Mouse (Mus musculus): ENCODE results near the gene Tmem25.
A peak's percentile ranks its signal among the peaks of the same experiment; 100 is the strongest.

Tmem25 gene

DNA sequence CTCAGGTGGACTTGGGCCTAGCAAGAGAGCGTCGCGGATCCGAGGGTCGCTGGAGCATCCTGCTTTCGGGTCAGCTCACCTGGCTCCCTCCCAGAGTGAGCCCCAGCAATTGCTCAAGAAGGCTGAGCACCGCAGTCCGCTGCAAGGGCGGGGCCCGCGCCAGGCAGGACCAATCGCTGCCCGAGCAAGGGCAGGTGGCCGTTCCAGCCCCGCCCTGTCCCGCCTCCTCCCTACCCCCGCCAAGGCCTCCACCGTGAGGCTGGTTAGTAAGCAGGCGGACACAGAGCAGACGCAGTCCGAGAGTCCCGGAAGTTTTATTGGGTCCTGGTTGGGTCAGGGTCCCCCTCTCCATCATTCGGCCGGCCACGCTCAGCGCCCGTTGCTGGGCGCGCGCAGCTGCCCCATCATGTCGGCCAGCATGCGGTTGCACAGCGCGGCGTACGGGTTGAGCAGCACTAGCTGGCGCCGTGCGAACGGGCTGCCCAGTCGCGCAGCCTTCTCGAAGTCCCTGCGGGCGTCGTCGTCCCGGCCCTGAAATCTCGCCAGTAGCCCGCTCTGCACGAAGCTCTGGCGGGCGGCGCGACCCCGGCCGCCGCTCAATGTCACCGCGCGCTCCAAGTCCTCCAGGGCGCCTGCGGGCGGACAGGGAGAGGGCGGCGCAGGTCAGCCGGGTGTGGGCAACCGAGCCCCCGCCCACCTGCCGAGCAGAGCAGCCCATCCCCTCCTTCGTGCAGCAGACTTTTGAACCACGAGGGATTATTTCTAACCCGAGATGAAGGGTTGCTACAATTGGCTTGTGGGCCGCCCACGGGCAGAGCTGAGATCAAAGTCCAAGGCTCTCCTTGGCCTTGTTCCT, at the start of gene Tmem25:
TSS of gene Tmem25 (minus strand) at position 206 of the 856 bp plus-strand sequence.
- DNase-seq = peak; percentile 94

DNA sequence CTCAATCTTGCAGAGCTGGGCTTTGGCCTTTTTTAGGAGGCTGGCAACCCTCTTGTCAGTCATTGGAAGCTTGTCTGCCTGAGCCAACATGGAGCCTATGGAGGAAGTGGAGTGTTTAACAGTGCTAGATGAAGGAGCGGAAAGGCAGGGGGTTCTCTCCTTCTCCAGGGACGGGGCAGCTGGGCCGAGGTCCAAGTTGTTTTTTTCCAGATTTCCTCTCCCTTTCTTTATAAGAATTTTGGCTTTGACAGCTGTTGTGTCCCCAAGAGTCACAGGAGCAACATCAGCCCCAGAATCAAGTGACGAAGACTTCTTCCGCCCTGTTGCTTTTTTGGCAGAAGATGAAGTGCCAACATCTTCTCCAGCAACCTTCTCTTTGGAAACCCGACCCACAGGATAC, 48.3 kb upstream of the Tmem25 start:
- peak; percentile 28 for DNase-seq

DNA sequence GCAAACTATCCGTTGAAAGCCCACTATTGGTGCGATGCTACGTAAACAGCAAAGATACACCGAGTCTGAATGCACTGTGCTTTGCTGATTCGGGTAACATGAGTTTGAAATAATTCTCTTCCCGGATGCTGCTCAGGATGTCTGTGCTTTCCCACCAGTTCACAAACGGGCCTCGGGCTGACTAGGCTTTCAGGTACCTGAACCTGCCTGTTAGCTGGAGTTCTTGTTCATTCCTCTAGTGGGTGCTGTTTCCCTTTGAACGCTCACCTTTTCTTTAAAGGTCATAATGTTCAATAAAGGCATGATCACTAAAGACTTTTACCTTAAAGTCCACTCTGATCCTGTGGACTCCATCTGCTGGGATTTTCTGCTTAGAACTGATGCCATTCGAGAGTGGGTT, 42.1 kb upstream of the Tmem25 start:
- peak; percentile 45 for DNase-seq

DNA sequence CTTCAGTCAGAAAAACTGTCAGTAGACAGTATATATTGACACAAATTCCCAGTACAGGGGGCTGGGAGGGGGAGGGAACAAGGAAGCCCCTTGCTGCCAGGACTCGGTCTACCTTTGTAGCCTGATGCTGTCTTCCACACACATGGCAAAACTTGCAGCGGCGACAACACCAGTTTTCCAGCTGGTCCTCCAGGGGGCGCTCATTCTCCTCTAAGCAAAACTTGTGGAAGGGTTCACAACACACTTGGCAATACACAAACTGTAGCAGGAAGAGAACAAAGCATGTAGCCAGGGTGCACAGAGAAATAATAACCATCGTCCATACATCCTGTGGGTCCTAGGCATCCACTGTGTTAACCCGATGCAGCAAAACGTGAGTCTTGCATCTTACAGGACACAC, 37.3 kb upstream of the Tmem25 start:
- DNase-seq = peak; percentile 74

DNA sequence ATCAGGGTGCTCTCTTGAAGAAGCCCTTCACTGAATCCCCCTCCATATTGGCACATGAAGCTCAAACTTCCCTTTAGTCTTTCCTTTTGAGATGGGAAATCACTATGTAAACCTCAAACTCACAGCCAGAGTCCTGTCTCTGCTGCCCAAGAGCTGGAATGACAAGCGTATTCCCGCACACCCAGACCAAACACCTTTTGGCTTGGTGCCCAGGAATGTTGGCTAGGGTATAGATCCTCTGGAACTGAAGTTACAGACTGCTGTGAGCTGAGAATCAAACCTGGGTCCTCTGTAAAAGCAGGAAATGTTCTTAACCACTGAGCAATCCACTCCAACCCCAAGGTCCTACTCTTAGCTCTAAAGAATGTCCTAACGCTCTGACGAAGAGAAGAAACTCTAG, 33.2 kb upstream of the Tmem25 start:
- DNase-seq = peak; percentile 60

DNA sequence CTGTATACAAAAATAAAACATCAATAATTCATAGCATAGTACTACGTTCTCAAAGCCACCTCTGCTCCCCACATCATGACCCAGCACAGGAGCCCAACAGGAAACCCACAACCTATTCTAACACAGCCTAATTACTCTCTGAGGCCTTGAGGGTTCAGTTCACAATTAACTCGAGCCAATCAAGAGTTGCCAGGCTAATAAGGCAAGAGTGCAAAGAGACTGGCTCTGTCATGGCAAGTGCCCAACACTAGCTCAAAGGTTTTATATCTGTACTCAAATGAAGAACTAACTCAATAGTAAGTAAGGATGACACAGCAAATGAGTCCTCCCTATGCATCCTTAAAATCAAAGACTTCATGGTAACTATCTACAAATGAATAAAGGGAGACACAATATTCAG, 31.4 kb upstream of the Tmem25 start:
- DNase-seq = no peak

DNA sequence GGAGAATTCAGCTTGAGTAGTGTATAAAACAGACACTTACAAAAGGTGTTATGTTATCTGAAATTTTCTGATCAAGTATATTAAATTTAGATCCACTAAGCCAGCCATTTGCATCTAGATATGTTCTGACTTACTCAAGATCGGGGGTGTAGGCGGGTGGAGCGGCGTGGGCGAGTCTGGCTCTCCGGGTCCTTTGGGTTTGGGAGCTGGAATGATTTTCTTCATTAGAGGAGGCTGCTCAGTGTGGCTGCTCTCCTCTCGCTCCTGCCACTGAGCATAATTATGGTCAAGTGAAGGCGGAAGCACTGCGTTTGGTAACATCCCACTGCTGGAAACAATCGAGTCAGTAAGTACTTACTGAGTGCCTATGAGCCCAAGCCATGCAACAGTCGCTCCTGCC, 29.8 kb upstream of the Tmem25 start:
- DNase-seq = no peak

DNA sequence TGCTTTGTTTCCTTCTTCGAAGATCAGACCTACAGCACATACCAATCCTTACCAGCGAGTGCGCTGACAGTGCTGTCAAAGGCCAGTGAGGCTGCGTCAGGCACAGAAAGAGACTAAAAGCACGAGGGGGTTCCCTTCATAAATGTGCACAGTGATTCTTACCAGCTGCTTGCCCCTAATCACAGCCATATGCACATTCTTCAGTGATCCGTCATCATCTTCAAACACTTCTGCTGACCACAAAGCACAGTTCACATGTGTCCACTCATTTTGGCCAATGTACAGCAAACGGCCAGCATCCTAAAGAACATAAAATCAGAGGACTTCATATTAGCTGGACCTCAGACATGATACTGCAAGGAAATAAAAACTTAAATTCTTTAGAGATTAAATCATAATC, 27.6 kb upstream of the Tmem25 start:
- DNase-seq = no peak

DNA sequence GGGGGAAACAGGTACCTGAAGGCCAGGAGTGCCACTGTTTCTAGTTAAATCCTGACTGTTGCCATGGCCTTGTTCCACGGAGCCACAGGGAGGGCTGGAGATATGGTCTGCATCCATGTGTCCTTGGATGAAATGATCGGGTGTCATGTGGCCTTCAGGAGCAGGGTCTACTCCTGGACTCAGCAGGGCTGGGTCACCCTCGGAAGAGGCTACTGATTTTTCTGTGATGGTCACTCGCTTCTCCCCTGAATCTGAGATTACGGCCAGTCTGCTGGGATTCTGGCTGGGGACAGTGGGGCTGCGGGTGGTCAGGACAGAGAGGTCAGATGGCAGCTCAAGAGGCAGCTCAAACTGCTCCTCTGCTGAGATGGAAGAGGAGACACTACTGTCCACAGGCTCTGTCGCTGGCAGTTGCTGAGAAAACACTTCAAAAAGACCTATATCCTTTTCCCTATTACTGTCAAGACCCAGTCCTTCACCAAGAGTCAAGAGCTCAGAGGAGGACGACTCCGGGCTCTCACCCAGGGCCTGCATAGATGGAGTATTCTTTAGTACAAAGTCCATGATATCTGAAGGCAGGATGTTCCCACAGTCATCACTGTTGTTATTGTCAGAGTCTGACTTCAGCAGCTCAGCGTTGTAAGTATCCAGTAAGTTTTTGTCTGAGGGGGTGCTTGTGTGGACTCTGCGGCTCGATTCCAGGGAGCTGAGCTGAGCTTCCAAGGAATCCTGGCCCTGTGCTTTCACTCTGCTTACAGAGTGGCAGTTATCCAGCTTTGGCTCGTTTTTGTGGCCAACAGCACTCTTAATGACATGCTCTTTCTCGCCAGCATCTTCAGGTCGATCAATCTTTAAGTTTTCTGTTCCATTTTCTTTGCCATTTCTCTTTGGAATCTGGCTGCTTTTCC, 21.1 kb upstream of the Tmem25 start:
- no peak for DNase-seq

DNA sequence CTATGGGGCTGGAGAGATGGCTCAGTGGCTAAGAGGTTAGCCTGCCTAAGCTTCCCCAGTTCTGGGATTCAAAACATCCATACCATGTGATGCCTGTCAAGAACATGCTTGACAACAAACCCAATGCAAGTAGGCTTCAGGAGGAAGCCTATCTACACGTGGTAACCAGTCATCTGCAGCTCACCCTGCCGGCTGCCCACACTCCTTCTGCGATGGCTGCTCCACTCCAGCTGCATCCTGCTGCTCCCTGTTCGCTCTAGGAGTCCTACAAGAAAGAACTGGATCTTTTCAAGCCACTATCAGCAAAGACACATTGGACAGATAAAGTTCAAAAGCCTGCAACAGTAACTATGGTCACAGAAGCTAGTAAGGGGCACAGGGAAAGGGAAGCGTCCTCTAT, 18.4 kb upstream of the Tmem25 start:
- no peak for DNase-seq

DNA sequence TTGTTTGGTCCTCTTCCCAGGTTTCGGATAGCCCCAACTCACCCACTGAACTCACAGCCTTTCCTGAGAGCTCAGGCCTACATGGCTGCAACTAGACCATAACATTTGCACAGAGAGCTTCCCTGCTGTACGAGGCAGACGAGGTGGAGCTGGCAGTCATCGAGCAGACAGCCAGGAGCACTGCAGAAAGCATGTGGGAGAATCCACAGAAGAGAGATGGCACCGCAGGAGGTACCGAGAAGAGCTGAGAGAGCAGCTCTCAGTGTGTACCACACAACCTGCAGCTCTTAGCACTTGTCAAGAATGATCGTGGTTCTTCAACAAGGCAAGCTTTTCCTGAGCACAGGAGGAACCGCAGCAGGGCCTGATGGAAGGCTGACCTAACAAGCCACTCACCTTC, 15.1 kb upstream of the Tmem25 start:
- no peak for DNase-seq

DNA sequence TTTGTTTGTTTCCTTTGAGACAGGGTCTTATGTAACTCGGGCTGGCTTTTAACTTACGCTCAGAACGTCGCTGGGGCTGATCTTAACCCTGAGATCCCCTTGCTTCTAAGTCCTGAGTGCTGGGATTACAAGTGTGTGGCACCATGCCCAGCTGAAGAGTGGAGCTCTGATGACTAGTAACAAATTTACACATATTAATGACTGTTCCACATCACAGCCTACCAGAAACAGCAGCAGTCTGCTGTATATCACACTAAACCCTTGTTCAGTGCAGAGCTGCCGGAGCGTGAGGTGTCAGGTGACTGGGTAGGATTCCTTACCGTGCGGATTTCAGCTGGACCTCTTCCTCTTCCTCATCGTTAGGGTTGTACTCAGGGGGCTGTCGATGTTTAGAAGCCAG, 11.2 kb upstream of the Tmem25 start:
- DNase-seq = peak; percentile 67

DNA sequence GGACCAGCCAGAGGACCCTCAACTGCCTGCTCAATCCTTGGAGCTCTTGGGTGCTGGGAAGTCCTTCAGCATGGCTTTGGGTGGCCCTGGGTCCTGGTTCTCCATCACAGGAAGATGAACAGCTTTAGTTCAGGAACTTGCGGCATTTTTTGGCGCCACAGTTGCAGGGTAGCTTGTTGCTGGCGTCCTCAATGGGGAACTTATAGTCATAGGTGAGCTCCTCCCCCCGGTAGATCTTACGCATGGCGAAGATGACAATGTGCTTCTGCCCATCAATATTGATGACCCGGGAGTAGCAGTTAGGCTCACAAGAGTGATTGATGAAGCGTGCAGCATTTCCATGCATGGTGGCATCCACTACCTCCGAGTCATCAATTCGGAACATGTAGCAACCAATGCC, 8.7 kb upstream of the Tmem25 start:
- no peak for DNase-seq

DNA sequence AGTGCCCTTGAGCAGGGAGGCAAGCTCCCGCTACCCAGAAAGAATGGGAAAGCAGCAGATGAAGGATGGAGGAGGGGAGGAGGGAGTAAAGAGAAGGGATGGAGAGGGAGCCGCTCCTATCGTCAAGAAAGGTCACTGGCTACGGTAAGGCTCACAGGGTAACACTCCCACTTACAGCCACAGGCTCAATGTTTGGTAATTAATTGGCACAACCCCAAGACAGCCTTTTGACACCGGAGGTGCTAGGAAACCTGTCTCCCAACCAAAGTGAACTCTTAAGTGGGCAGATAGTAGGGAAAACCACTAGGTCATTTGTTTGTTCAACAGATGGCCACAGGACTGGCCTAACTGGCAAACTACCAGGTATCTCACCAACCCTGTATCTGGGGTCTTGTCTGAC, 8.0 kb upstream of the Tmem25 start:
- no peak for DNase-seq

DNA sequence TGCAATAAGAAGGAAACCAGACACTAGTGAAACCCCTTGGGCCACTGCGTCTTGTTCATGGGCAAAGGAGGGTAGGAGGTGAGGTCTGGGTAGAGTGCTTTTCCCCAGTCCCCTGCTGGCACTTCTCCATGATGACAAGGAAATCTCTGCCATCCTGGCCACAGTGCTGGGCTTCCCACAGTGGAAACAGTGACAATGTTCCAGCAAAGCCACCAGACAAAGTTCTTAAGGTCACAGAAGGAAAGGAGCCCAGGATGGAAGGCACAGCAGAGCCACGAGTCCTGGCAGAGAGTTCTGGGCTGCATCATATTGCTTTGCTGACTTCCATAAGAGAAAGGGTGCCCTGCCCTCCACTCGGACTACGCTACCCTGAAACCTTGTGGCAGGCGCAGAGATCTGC, 6.4 kb upstream of the Tmem25 start:
- DNase-seq = no peak

DNA sequence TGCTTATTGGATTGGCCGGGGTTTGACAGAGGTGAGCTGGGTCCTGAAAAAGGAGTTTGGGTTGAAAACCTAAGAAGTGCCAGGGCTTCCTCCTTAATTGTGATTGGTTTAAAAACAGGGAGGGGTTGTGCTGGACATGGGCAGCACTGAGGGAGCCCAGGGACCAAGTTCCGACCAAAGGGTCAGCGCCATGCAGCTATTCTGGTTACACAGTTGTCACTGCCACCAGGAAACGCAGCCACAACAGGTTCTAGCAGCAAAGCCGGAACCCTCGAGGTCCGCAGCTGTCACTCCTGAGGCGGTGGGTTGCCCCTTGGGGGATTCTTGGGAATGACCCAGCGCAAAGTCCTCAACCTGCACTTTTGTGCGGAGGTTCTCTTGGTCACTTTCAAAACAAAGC, 5.6 kb upstream of the Tmem25 start:
- DNase-seq = peak; percentile 33

DNA sequence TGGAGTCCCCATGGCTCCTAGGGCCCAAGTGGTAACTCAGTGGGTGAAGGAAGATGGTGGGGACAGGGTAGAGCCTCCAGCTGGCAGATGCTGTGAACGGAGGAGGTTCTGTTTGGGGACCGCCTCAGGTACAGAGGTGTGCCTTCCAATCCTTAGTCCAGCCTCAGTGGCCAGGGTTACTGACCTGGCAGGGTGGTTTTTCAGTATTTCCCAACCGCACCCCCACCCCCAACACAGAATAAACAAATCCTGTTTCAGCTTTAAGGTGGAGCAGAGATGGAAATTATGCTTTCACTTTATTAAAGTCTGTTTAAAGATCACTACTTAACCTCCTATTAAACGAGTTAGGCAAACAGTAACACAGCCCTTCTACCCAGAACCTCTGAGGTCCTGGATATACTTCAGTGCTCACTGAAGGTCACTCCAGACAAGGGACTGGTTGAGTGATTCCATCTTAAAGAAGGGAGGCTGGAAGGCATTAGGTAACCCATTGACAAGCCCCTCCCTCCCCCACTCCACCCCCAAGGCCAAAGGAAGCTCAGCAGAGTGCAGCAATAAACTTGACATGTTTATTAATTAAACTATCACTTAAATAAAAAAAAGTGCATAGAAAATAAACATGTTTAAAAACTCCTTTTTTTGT, 3.8 kb upstream of the Tmem25 start, which contains the start of gene Ttc36:
TSS of gene Ttc36 (minus strand) at position 265 of the 643 bp plus-strand sequence.
- DNase-seq = peak; percentile 83

DNA sequence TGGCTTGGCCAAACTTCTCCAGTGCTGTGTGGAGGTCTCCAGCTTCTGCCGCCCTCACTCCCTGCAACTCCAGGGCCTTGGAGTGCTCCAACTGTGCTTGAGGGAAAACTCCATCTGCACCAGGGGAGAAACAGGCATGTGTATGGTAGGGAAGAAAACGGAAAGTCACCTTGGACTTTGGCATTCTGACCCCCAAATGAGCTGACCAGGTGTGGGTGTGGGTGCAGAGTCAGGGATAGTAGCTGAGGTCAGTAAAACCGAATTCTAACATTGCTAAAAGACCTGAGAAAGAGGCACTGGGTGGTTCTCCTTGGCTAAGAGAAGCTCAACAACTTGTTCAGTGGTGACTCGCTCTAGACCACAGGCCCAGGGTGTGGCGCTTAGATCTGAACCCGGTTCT, 2.6 kb upstream of the Tmem25 start:
- no peak for DNase-seq

DNA sequence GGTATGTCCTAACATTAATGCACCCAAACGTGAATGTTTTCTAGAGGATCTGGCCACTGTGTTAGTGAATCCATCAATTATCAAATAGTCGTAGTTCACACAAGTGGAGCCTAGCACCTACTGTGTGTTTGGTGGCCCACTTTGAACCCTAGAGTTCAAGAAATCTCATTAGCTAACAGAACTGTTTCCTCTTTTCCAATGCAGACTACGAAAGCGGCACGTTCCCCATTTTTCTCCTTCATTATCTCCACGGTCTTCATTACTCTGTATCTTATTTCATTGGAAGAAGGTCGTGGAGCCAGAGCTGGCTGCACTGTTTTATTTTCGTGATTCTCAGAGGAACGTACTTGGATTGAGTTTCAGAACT, 834 bp upstream of the Tmem25 start:
- no peak for DNase-seq

DNA sequence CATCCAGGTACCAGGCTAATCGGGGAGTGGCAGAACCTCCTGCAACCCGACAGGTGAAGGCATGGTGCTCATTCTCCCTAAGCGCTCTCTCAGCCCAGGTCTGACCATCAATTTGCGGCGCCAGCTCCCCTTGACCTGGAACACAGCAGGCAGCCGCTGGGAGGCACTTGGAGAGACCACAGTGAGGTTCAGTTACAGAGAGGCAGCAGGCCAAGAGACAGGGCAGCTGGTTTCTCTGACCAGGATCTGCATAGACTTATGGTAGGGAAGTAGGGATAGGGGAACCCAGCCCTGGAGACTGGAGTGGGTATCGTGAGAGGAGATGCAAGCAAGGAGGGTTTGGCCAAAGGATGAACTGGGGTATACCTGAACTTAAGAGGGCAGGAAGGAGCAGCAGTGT, 809 bp downstream of the Tmem25 start:
- no peak for DNase-seq

DNA sequence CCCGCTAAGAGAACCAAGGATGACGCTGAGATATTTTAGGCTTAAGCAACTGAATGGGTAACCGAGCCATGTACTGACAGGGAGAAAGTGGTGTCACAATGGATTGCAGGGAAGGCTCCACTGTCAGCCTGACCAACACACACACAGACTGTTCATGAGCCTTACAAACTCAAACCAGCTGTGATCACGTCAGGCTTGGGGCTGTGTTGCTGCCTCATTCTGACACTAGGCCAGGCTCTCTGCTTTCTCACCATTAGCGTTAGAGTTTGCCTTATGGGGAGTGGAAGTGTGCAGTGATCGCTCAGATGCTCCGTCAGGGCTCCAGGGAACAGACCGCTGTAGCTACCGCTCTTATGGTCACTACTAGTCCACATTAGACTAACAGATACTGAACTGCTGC, 6.3 kb downstream of the Tmem25 start:
- no peak for DNase-seq

DNA sequence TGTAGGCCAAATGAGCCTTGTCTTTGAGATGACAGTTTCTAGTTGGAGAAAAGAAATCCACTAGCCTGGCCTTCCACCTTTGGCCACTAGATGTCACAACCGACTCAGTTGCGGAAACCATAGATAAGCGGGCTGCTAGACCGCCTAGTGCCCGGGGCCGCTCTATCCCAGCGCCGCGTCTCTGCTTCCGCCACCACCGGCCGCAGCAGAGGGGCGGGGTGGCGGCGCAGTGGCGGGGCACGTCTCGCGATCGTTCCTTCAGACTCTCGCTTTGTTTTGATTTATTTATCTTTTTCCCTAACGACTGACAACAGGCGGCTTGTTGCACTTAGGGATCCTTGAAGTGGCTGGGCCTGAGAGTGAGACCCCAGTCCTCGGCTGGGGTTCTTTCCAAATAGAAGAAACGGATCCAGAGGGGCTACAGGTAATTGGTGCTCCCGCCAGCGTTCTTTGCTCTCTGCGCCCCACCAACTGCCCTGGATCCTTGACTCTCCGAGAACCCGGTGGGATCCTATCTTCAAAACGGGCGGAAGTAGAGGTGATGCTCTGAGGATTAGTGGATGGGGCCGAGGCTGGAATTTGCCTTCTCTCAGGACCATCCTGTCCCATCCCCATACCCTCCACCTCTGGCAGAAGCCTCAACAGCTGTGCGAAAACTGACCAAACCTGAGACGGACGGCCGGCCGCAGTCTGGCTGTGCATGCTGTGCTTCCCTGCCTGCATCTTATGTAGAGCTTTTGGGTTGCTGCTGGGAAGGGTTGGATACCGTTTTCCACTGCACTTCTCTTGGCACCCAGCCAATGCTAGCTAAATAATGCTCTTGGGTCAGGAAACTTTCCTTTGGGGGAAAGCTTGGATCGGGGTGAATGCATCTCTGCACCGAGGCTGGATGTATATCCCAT, 26.1 kb downstream of the Tmem25 start:
- DNase-seq = peak; percentile 97

DNA sequence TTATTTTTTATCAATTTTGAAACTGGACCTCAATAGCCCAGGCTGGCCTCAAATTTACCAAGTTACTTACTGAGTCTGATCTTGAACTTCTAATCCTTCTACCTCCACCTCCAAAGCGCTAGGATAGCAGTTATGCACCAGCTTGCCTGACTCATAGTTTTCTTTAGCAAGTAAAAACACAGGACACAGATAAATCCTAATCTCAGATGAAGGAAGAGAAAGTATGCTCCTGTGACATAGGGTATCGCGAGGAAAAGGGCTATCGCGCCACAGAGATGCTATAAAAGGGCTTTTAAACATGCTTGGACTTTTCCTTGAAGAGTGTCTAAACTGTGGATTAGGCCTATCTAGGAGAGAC, 26.7 kb downstream of the Tmem25 start:
- no peak for DNase-seq
